Mouse (Mus musculus): ENCODE data around the gene Prom1. TPM values are rescaled to one million over a fixed set of nuclear protein-coding genes. Genes with fewer than 3 reads are reported as not detected.

Gene Prom1
- total RNA-seq, 2 experiments from 2014 or later, result 17.9 to 18.3 TPM

- no peak overlapping the region for H3K4me3 ChIP-seq
- no peak overlapping the region for H3K27ac ChIP-seq
- no peak for DNase-seq (ENCODE audit: low spot score in 2 of 2)
- TF ChIP-seq CTCF (conservative IDR thresholded peaks at IDR 0.05), result peak; percentile 65
Observed at GRCm38 (mm10) chr5:44104120-44104519, 2.3 kb upstream of the Prom1 start.

DNA sequence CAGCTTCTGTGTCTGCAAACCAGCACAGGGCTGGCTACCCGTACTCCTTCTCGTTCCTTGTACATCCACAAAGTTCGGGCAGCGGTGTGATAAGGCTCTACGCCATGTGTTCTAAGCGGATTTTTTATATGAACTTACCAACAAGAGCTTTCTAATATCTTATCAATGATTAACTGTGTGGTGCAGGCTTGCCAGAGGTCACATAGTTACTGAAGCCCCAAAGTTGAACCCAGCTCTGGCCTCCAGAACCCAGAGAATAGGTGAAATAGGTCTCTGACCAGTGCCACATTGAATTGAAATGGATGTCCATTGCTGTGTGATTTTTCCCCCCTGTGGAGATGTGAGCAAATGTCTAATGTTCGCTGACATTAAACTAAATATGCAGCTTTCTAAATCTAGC is 1.3 kb upstream of the Prom1 start:
- TF ChIP-seq CTCF (conservative IDR thresholded peaks at IDR 0.05), result no peak
- DNase-seq (ENCODE audit: low spot score in 2 of 2), result no peak
- Histone ChIP-seq H3K4me3 (no peak overlapping the region), H3K27ac (no peak overlapping the region)

DNA sequence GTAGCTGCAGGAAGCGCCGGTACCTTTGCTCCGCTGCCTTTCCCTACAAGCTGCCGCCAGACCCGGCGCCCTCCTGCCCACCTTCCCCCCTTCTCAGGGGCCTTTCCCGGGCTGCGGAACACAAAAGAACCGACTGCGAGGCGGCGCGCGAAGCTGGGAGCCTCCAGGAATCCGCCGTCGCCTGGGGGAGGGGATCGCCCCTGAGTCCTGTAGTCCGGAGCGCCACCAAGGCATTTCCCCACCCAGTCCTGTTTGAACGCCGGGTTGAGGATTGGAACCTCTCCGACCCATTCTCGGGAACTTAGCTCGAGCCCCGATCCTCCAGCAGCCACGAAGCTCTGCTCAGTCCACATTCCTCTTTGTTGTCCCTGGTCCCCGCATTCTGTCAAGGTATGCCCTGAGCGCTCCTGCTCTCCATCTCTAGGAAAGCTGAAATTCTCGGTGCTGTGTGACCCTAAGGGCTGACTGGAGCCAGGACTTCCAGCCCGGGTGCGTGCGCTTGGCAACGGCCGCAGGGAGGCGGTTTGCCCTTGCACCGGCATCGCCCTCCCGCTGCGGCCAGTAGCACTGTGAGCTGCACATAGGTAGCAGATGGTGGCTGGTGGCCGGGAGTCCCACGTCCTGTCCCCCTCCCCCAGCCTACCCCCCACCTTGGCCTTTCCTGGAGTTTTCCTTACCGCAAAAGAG is 1.1 kb downstream of the Prom1 start:
- H3K4me3 ChIP-seq, result peak overlapping the region; percentile 61
- H3K27ac ChIP-seq, result peak overlapping the region; percentile 75
- TF ChIP-seq CTCF (conservative IDR thresholded peaks at IDR 0.05), result no peak
- peak in 1 of 2 experiments; percentile 15 for DNase-seq (ENCODE audit: low spot score in 2 of 2)

DNA sequence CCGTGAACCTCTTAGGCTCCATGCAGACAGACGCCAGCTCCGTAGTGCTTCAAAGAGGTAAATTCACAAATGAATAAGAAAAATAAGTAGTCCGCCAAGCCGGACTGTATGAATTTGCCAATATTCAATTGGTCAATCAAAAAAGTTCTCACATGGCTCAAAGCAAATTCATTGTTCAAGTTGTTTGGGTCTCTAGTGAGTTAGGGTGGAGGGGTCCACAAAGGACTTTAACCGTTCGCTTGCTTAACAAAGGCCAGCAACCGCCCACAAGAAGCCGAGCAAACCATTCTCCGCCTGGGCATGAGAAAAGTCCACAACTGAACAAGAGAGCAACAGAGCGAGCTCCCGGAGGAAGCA is 1.7 kb downstream of the Prom1 start:
- no peak for TF ChIP-seq CTCF (conservative IDR thresholded peaks at IDR 0.05)

DNA sequence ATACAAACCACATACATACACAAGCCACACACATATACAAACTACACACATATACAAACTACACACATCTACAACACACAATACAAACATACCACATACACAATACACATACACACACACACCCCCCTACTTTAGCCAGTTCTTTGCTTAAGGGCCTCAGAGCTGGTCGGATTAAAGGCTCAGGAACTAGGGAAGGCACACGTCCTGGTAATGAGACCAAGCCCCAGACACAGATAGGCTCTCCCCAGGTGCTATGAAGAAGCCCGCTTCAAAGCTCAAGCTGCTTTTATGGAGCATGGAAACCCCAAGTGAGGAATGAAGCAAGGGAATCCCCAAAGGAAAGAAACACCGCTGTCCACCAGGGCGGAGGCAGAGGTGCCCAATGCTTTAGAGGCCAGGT is 4.8 kb downstream of the Prom1 start:
- DNase-seq (ENCODE audit: low spot score in 2 of 2), result no peak
- TF ChIP-seq CTCF (conservative IDR thresholded peaks at IDR 0.05), result no peak
- H3K27ac ChIP-seq, result no peak overlapping the region
- H3K4me3 ChIP-seq, result no peak overlapping the region

More for the DNA sequence above, 1.7 kb downstream of the Prom1 start:
- Histone ChIP-seq H3K4me3 (peak overlapping the region; percentile 61), H3K27ac (peak overlapping the region; percentile 75)
- DNase-seq (ENCODE audit: low spot score in 2 of 2), result no peak

- no peak for TF ChIP-seq CTCF (conservative IDR thresholded peaks at IDR 0.05)
- DNase-seq (ENCODE audit: low spot score in 2 of 2), result no peak
- Histone ChIP-seq H3K4me3 (no peak overlapping the region), H3K27ac (no peak overlapping the region)
Observed at GRCm38 (mm10) chr5:44096106-44096505, 5.7 kb downstream of the Prom1 start.

DNA sequence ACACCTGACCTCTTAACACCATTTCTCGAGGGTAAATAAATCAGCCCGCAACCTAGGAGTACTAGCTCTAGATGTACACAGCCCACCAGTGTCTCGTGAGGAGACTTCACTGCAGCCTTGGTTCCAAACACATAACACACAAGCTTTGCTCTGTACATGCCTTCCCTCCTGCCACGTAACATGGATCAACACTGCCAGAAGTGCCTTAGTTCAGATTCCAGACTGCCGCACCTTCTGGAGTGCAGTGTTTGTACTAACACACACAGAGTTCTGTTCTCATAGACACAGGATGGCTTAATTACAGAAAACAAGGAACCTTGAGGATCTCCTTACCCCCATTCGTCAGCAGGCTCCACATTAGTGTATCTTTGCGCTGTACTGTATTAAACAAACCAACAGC is 6.1 kb downstream of the Prom1 start:
- Histone ChIP-seq H3K4me3 (no peak overlapping the region; the same call in 1 of the 2 replicates), H3K27ac (no peak overlapping the region)
- TF ChIP-seq CTCF (conservative IDR thresholded peaks at IDR 0.05), result no peak
- no peak for DNase-seq (ENCODE audit: low spot score in 2 of 2)

DNA sequence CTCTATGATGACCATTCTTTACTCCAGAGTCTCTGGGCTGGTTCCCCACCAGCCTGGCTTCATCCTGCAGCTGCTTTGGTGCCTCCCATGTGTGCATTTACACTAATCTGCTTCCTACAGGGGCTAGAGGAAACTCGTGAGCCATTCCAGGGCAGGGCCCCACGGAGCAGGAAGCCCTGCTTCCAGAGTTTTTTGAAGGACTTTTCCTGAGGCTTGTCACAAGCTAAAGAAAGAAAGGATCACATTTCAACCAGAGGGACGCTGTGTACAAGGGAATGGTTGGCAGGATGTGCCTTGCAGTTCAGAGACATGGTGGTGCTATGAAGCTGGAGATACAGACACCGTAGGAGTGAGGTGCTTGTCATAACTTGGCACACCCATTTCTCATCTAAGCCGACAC is 14.8 kb downstream of the Prom1 start:
- DNase-seq (ENCODE audit: low spot score in 2 of 2), result no peak
- Histone ChIP-seq H3K27ac (peak overlapping the region; percentile 1; the same call in 1 of the 2 replicates), H3K4me3 (no peak overlapping the region)
- no peak for TF ChIP-seq CTCF (conservative IDR thresholded peaks at IDR 0.05)

- TF ChIP-seq CTCF (conservative IDR thresholded peaks at IDR 0.05), result no peak
- DNase-seq (ENCODE audit: low spot score in 2 of 2), result no peak
- Histone ChIP-seq H3K27ac (no peak overlapping the region), H3K4me3 (no peak overlapping the region)
Observed at GRCm38 (mm10) chr5:44085871-44086270, 16.0 kb downstream of the Prom1 start.

DNA sequence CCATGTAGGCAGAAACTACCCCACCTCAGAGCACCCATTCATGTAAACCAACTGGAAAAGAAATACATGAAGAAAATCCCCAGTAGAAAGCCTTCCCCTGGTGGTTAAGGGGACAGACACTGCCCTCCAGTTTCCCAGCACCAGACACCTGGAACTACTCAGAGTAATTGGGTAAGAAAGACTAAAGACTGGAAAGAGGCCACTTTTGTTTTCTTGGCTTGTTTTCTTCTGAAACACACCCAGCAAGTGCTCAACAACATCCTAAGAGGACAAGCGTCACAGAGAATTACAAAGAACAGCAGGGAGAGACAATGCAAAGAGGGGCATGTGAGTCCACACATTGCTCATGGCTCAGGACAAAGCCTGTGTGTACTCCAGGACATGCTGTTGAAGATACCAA is 20.7 kb downstream of the Prom1 start:
- Histone ChIP-seq H3K4me3 (no peak overlapping the region), H3K27ac (peak overlapping the region; percentile 7; the same call in 1 of the 2 replicates)
- TF ChIP-seq CTCF (conservative IDR thresholded peaks at IDR 0.05), result peak; percentile 20; the same call in 1 of the 2 replicates
- DNase-seq (ENCODE audit: low spot score in 2 of 2), result no peak

GRCm38 (mm10) chr5:44080276-44081054 is 21.4 kb downstream of the Prom1 start:
- no peak for DNase-seq (ENCODE audit: low spot score in 2 of 2)
- H3K27ac ChIP-seq, result peak overlapping the region; percentile 7; the same call in 1 of the 2 replicates
- no peak overlapping the region for H3K4me3 ChIP-seq

GRCm38 (mm10) chr5:44075432-44075831 is 26.4 kb downstream of the Prom1 start:
- no peak for DNase-seq (ENCODE audit: low spot score in 2 of 2)
- TF ChIP-seq CTCF (conservative IDR thresholded peaks at IDR 0.05), result no peak

More at GRCm38 (mm10) chr5:44080276-44081054, 21.4 kb downstream of the Prom1 start:
- TF ChIP-seq CTCF (conservative IDR thresholded peaks at IDR 0.05), result no peak

GRCm38 (mm10) chr5:44073634-44074033 is 28.2 kb downstream of the Prom1 start:
- H3K4me3 ChIP-seq, result no peak overlapping the region
- no peak for TF ChIP-seq CTCF (conservative IDR thresholded peaks at IDR 0.05)
- no peak overlapping the region for H3K27ac ChIP-seq
- no peak for DNase-seq (ENCODE audit: low spot score in 2 of 2)

More at GRCm38 (mm10) chr5:44075432-44075831, 26.4 kb downstream of the Prom1 start:
- Histone ChIP-seq H3K27ac (no peak overlapping the region), H3K4me3 (no peak overlapping the region)

Data from layer of hippocampus, adult 2 months (tissue).